Mouse (Mus musculus): ENCODE results near the gene Prr9. TPM values are rescaled to one million over a fixed set of nuclear protein-coding genes. Genes with fewer than 3 reads are reported as not detected.

Prr9 gene
- not detected in 2 replicates for polyA plus RNA-seq (2015; fragmentation: Nextera tagmentation; extraction: Ambion mirVana)

DNA sequence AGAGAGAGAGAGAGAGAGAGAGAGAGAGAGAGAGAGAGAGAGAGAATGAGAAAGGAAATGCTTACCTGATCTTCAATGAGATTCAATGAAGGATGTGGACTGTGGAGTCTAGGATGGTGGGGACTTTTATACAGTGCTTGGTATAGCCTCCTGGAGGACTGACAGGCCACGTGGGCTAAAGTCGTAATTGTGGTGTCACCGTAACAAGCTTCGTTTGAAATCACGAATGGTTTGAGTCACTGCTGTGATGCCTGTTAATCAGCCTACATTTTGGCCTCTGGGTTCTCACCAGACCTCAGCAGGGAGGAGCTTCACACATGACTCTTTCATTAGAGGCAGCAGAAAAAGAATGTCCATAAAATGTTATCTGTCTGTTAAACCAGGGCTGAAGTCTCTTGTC, at the start of gene Prr9:
TSS of gene Prr9 (minus strand) at position 101 of the 400 bp plus-strand sequence.

DNA sequence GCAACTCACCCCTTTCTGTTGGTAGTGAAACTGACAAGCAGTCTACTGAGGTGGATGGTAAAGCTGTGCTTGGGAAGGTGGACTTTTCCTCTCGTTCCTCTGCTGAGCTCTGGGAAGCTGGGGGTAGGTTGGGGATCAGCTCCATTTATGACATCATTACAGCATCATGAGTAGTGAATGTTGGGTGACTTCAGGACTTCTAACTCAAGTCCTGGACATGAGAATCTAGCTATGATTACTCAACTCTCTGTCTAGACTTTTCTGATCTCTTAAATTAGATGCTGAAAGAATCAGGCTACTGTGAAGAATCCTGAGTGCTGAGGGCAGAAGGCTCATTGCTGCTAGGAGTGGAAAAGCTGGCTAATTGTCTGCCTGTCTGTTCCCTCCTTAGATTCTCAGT, 18.9 kb upstream of the Prr9 start, which contains the start of gene Lelp1:
TSS of gene Lelp1 (minus strand) at position 101 of the 400 bp plus-strand sequence.

DNA sequence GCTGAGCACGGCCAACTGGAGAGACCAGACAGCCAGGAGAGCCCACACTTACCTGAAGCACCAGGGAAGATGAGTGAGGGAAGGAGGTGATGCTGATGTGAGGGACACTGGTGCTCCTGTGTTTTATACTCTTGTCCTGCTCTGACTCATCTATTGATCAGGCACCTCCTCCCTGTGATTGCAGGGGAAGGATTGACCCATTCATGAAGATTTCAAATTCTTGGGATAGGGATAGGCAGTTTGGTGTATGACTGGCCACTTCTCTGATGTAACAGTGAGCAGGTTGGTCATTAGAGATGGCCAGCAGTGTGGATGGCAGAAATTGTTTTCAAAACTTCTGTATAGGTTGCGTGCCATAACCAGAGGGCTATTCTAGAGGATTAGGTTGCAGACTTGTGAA, 40.7 kb downstream of the Prr9 start, which contains the start of gene Lor:
TSS of gene Lor (minus strand) at position 101 of the 400 bp plus-strand sequence.

Other genes with a start within 250 kb of the Prr9 start
- not detected in 2 replicates for gene Pglyrp3, start 109.4 kb downstream of the Prr9 start, polyA plus RNA-seq (2015; fragmentation: Nextera tagmentation; extraction: Ambion mirVana)
- gene Lor, start 40.8 kb downstream of the Prr9 start, polyA plus RNA-seq (2015; fragmentation: Nextera tagmentation; extraction: Ambion mirVana): 14.5 and 21.2 TPM in 2 replicates
- not detected in 2 replicates for gene Lelp1, start 18.8 kb upstream of the Prr9 start, polyA plus RNA-seq (2015; fragmentation: Nextera tagmentation; extraction: Ambion mirVana)
- gene Sprr2a1, start 91.9 kb upstream of the Prr9 start, polyA plus RNA-seq (2015; fragmentation: Nextera tagmentation; extraction: Ambion mirVana): not detected in 2 replicates
- gene Sprr2a2, start 92.0 kb upstream of the Prr9 start, polyA plus RNA-seq (2015; fragmentation: Nextera tagmentation; extraction: Ambion mirVana): not detected in 2 replicates
- not detected in 2 replicates for gene Sprr2a3, start 161.5 kb upstream of the Prr9 start, polyA plus RNA-seq (2015; fragmentation: Nextera tagmentation; extraction: Ambion mirVana)
- gene Sprr2b, start 192.7 kb upstream of the Prr9 start, polyA plus RNA-seq (2015; fragmentation: Nextera tagmentation; extraction: Ambion mirVana): not detected in 2 replicates
- not detected in 2 replicates for gene Sprr2d, start 215.2 kb upstream of the Prr9 start, polyA plus RNA-seq (2015; fragmentation: Nextera tagmentation; extraction: Ambion mirVana)
- gene Sprr2e, start 228.2 kb upstream of the Prr9 start, polyA plus RNA-seq (2015; fragmentation: Nextera tagmentation; extraction: Ambion mirVana): not detected in 2 replicates
- gene Sprr2f, start 241.2 kb upstream of the Prr9 start, polyA plus RNA-seq (2015; fragmentation: Nextera tagmentation; extraction: Ambion mirVana): not detected in 2 replicates